Mouse (Mus musculus) urinary bladder, adult 2 months (tissue): ENCODE data around the gene Pgd. TPM values are rescaled to one million over a fixed set of nuclear protein-coding genes. Genes with fewer than 3 reads are reported as not detected.
A peak's percentile ranks its signal among the peaks of the same experiment; 100 is the strongest.
"Not testable (repeated sequence)": the region's sequence is repeated elsewhere in the genome, so short reads cannot be mapped to it uniquely, and the experiment has no call there.

ENCODE experiments used
- DNase-seq: peaks from one replicate; pipeline ENCODE4 v3.0.0; 2022; ENCODE audit warnings: low spot score
- polyA plus RNA-seq: library from polyadenylated mRNA; depleted of rRNA; stranded (reverse); fragments of >200 nt; gene quantifications from 2 replicates; pipeline ENCODE4 v1.2.3, GENCODE M21; 2012; rRNA removed

Pgd gene
- polyA plus RNA-seq, result 114 and 117 TPM in 2 replicates

DNA sequence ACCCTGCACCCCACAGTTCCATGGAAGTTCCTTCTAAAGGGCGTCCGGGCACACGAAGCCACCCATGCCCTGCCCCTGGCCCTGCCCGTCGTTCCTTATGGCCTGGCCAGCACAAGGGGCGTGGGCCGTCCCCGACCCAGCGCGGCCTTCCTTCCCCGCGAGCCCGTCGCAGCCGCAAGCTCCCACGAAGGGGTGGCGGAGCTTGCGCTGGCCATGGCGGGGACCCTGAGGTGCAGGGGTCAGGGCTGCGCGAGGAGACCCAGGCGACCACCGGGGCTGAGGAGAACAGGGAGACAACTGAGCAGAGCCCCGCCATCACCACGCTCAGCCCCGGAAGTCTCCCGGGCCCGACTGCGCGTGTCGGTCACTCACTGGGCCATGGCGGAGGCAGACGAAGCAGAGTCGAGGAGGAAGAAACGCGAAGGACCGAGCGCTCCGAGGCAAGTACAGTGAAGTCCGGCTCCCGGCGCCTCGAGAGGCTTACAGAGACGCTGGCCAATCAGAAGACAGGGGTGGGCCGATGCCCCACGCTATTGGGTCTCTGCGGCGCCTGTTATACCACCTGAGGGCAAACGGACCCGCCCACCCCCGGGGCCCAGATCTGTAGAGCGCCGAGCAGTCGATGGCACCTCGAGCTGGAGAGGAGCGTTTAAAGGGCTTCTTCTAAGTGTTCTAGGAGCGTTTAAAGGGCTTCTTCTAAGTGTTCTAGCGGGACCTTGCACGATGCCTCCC is at the start of gene Pgd:
Gene Pgd, minus strand, starts transcription at position 557 of the 732 bp plus-strand sequence.
- peak; percentile 94 for DNase-seq

GRCm38 (mm10) chr4:149215982-149216381 is 49.4 kb upstream of the Pgd start:
- DNase-seq, result no peak

- DNase-seq, result no peak
Measured at GRCm38 (mm10) chr4:149215397-149215796, 48.8 kb upstream of the Pgd start.

GRCm38 (mm10) chr4:149214468-149214867 is 47.9 kb upstream of the Pgd start:
- DNase-seq, result not testable (repeated sequence)

GRCm38 (mm10) chr4:149213466-149213865 is 46.9 kb upstream of the Pgd start:
- DNase-seq, result no peak

DNA sequence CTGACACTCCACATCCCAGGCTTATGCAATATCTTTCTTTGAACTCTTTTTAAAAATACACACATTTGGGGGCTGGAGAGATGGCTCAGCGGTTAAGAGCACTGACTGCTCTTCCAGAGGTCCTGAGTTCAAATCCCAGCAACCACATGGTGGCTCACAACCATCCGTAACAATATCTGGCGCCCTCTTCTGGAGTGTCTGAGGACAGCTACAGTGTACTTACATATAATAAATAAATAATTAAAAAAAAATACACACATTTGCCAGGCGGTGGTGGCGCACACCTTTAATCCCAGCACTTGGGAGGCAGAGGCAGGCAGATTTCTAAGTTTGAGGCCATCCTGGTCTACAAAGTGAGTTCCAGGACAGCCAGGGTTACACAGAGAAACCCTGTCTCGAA is 44.9 kb upstream of the Pgd start:
- not testable (repeated sequence) for DNase-seq

GRCm38 (mm10) chr4:149202467-149202866 is 35.9 kb upstream of the Pgd start:
- no peak for DNase-seq

DNA sequence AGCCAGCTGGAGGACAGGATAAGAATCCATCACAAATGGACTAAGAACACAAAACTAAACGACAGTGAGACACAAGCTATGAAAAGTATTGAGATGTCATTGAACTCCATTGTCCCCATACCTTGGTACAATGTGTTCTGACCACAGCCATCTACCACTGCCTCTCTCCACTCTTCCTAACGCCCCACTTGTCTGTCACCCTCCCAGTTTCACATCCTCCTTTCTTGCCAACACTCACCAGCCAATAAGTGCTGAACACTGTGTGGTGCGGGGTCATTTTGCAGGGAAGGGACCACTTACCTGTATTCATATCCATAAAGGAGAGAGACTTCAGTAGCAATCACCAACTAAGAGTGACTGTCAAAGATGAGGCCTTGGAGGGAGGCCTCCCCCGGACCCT is 34.5 kb upstream of the Pgd start:
- DNase-seq, result no peak

DNA sequence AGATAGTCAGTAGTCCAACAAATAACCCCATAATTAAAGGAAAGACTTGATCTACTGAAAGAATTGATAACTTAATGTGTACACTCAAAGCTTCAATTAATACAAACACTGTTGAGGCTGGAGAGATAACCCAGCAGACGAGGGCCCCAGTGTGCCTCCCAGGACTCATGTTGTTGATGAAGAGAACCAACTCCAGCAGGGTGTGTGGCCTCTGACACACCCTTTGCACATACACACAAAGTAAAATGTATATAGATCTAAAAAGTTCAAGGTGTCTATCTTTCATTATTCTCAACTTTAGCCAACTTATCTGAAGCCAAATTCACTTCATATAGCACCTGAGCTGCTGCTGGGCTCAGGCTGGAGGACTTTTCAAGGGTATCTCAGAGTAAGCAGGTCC is 30.6 kb upstream of the Pgd start:
- DNase-seq, result no peak

DNA sequence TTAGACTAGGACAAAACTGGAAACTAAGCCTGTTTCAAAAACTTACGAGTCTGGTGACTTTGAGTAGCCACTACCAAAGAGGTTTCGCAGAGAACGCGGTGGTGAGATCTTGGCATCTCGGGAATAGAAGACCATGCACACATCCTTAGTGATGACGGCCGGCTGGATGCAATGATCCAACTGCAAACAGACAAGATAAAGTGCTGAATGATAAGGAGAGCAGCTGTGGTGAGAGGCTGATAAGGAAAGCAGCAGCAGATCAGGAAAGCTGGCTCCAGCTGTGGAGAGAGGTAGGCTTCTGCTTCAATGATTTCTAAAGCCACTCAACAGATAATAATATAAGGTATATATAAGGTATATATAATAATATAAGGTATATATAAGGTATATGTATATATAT is 24.5 kb upstream of the Pgd start:
- DNase-seq, result no peak

GRCm38 (mm10) chr4:149188563-149188962 is 22.0 kb upstream of the Pgd start:
- DNase-seq, result no peak

DNA sequence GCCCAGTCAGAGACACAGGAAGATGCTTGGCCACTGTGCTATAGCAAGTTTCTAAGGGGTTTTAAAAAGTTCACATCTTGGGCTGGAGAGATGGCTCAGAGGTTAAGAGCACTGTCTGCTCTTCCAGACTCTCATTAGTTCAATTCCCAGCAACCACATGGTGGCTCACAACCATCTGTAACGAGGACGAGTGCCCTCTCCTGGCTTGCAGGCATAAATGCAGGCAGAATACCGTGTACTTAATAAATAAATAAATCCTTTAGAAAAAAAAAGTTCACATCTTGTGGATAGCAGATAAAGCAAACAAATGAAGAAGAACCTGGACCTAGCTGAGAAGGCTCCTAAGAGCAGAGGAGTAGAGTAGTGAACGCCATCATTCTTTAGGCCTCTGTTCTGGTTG is 16.2 kb upstream of the Pgd start:
- no peak for DNase-seq

- no peak for DNase-seq
Measured at GRCm38 (mm10) chr4:149182192-149182591, 15.6 kb upstream of the Pgd start.

DNA sequence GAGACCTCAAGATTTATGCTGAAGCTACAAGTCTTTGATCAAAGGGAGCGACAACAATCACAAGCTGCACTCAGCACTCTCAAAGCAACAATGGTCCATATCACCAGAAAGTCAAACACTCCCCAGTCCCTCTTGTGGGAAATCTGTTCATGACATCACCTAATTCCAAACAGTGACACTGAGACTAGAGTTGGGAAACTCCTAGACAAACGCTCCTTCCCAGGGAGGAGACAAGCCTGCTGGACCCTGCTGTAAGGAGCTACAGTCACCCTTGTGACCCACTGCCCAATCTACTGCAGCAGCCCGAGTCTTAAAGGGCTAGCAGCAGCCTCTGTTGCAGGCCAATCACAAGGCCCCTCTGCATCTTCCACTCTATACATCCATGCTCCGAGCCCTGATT is 13.0 kb upstream of the Pgd start:
- DNase-seq, result no peak

GRCm38 (mm10) chr4:149179160-149179559 is 12.6 kb upstream of the Pgd start:
- no peak for DNase-seq

- no peak for DNase-seq
Measured at GRCm38 (mm10) chr4:149178328-149178727, 11.8 kb upstream of the Pgd start.

- DNase-seq, result no peak
Measured at GRCm38 (mm10) chr4:149177046-149177445, 10.5 kb upstream of the Pgd start.

DNA sequence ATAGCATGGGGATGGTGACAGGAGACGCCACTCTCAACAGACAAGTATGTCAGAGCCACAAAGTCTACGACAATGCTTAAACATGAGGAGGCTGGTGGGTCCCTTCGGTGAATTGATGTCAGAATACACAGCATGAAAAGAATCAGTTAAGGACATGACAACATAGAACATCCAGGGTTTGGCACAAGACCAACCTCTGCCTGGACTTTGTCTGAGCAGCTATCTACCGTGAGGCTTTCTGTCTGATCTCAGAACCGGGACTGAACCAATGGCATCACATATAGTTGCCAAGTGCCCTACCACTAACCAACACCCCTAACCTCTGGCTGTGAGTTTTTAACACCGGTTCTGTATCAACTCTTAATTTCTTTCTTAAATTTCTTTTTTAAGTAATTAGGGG is 10.1 kb upstream of the Pgd start:
- DNase-seq, result no peak

DNA sequence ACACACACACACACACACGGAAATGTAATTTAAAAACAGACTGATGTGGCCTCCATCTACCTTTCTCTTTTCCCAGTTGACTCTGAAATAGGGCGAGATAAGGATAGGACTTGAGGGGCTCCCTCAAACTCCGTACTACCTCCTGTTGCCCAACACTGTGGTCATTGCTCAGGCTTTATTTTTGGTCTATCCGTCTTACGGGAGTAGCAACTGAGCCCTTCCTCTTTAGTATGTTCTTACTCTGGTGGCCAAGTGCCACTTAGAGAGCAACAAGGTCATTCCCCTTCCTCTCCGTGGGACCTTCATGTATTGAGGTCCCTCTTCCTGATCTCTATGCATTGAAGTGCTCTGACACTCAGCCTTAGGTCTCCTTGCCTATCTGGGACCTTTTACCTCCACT is 7.1 kb upstream of the Pgd start:
- DNase-seq, result no peak

DNA sequence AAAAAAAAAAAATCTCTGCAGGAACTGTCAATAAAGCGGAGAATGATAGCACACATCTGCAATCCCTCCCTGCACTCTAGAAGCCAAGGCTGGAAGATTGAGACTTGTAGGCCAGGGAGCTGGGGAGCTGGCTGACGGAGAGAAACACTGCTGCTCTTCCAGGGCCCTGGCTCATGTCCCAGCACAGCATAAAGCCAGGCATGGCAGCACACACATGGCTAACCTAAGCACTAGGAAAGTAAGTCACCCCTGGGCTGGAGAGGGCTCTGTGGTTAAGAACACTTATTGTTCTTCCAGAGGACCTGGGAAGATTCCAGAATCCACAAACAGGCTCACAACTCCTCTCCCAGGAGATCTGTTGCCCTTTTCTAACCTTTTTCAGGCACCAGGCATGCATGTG is 6.1 kb upstream of the Pgd start:
- no peak for DNase-seq

GRCm38 (mm10) chr4:149172083-149172482 is 5.5 kb upstream of the Pgd start:
- no peak for DNase-seq

- DNase-seq, result no peak
Measured at GRCm38 (mm10) chr4:149171581-149171981, 5.0 kb upstream of the Pgd start.

- no peak for DNase-seq
Measured at GRCm38 (mm10) chr4:149170394-149170931, 3.9 kb upstream of the Pgd start.

GRCm38 (mm10) chr4:149169926-149170325 is 3.4 kb upstream of the Pgd start:
- DNase-seq, result not testable (repeated sequence)
